Mouse (Mus musculus) forebrain, embryonic 15.5 days (tissue): Measurements from ENCODE around the gene St14. TPM values are rescaled to one million over a fixed set of nuclear protein-coding genes. Genes with fewer than 3 reads are reported as not detected.
"Not testable (repeated sequence)": the region's sequence is repeated elsewhere in the genome, so short reads cannot be mapped to it uniquely, and the experiment has no call there.

Source experiments
- ATAC-seq: fragments of 200-750 bp; cut with Nextera tagmentation; replicated peaks from 2 replicates; pipeline ENCODE4 v1.8.0; 2017; ENCODE audit warnings: mild to moderate bottlenecking, moderate TSS enrichment, moderate library complexity
- H3K27ac ChIP-seq: fragments of 300-500 bp; sonication (generic); replicated peaks from 2 replicates; pipeline ENCODE4 v1.5.1; 2015; ENCODE audit warnings: mild to moderate bottlenecking, inconsistent platforms
- H3K27me3 ChIP-seq: fragments of 300-500 bp; sonication (generic); 2 replicates; pipeline ENCODE4 v1.6.1; 2015; ENCODE audit warnings: inconsistent platforms
- H3K36me3 ChIP-seq: fragments of 300-500 bp; sonication (generic); 2 replicates; pipeline ENCODE4 v1.6.1; 2015; ENCODE audit warnings: mild to moderate bottlenecking, inconsistent platforms
- H3K4me1 ChIP-seq: fragments of 300-500 bp; sonication (generic); 2 replicates; pipeline ENCODE4 v1.6.1; 2015; ENCODE audit warnings: inconsistent platforms
- H3K4me2 ChIP-seq: fragments of 300-500 bp; sonication (generic); replicated peaks from 2 replicates; pipeline ENCODE4 v1.6.1; 2015; ENCODE audit warnings: mild to moderate bottlenecking, inconsistent platforms
- H3K4me3 ChIP-seq: fragments of 300-500 bp; sonication (generic); 2 replicates; pipeline ENCODE4 v1.5.1; 2015; ENCODE audit warnings: mild to moderate bottlenecking, inconsistent platforms
- H3K9ac ChIP-seq: fragments of 300-500 bp; sonication (generic); replicated peaks from 2 replicates; pipeline ENCODE4 v1.6.1; 2015; ENCODE audit warnings: mild to moderate bottlenecking, inconsistent platforms
- H3K9me3 ChIP-seq: fragments of 300-500 bp; sonication (generic); 2 replicates; pipeline ENCODE4 v1.6.1; 2016; ENCODE audit warnings: inconsistent platforms
- WGBS: fragments of 180-500 bp; shearing (Covaris S2); methylation state at CpG from one replicate; pipeline ENCODE4 v1.1.7; 2015; ENCODE audit warnings: mixed read lengths; 5-methylcytosine and 5-hydroxymethylcytosine counted together
- polyA plus RNA-seq: library from polyadenylated mRNA; unstranded; fragments of >200 nt; fragmentation: Nextera tagmentation; extraction: Ambion mirVana; gene quantifications from 2 replicates; pipeline ENCODE4 v1.2.1, GENCODE M21; 2015

The St14 gene
- polyA plus RNA-seq, 1 experiment from 2014 or later, result 0.36 TPM

DNA sequence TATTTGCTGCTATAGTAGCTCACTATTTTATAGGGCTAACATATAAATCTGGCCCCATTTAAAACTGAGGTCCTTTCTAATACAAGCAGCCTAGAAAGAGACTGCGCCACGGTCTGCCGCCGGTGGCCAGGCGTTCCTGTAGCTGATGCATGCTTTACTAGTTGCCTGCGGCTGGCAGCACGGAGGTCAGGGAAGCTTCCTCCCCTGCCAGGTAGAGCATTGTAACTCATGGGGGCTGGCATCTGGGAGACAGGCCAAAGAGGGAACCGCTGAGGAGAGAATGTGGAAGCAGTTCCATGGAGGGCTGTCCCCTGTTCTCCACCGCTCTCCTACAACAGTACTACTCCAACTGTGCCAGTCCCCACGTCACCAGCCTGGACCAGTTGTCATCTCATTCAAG, 56.8 kb downstream of the St14 start:
- Histone ChIP-seq H3K9ac (no peak overlapping the region), H3K9me3 (no peaks in the 10 kb centered on the region), H3K4me1 (no peaks in the 10 kb centered on the region), H3K36me3 (no peaks in the 10 kb centered on the region), H3K27me3 (no peaks in the 10 kb centered on the region), H3K27ac (no peak overlapping the region), H3K4me3 (no peak overlapping the region), H3K4me2 (no peak overlapping the region)
- 88% methylated on average over 10 of the region's 10 CpGs for WGBS
- no peak for ATAC-seq

DNA sequence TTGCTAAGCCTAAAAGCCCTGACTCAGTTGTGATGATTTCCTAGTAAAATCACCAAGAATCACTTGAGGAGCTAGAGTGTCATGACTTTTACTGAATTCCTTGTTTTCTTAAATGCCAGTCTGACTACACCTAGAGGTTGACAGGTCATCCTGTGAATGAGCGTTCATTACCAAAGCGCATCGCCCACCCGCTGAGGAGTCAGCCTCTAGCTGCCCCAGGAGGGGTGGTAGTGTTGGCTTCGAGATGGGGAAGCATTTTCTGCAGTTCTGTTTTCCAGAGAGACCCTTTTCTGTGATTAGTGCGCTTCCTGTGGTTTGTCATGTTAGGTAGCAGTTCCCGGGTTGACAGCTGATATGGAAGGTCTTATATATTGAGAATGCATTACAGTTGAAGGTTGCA, 57.9 kb downstream of the St14 start:
- no peaks in the 10 kb centered on the region for H3K4me1 ChIP-seq
- WGBS, result 84% methylated on average over 7 of the region's 7 CpGs
- H3K4me3 ChIP-seq, result no peak overlapping the region
- H3K9ac ChIP-seq, result no peak overlapping the region
- H3K27ac ChIP-seq, result no peak overlapping the region
- no peaks in the 10 kb centered on the region for H3K27me3 ChIP-seq
- H3K36me3 ChIP-seq, result peaks cover 4% of the 10 kb centered on the region; the same call in 1 of the 2 replicates
- no peaks in the 10 kb centered on the region for H3K9me3 ChIP-seq
- no peak overlapping the region for H3K4me2 ChIP-seq
- no peak for ATAC-seq

DNA sequence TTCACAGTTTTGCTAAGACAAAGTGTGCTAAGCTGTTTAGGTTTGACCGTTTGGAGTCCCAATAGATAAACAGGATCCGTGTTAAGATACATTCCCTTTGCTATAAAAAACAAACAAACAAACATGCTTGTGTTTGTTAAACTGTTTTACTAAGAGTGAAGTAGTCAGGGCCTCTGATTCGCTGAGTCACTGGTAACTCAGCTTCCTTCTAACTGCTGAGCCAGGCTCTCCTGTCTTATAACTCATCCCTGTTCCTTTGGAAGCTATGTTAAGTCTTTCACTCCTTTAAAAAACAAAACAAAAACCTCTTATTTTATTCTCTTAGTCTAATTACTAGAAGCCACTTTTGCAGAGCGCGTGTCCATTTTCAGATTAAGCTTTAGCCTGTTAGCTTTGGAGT, 59.4 kb downstream of the St14 start:
- no peak for ATAC-seq
- Histone ChIP-seq H3K27ac (no peak overlapping the region), H3K27me3 (no peaks in the 10 kb centered on the region), H3K4me3 (no peak overlapping the region), H3K9me3 (no peaks in the 10 kb centered on the region), H3K36me3 (peaks cover 11% of the 10 kb centered on the region; the same call in 1 of the 2 replicates), H3K4me1 (no peaks in the 10 kb centered on the region), H3K4me2 (no peak overlapping the region), H3K9ac (no peak overlapping the region)
- WGBS, result 94% methylated on average over 5 of the region's 5 CpGs

DNA sequence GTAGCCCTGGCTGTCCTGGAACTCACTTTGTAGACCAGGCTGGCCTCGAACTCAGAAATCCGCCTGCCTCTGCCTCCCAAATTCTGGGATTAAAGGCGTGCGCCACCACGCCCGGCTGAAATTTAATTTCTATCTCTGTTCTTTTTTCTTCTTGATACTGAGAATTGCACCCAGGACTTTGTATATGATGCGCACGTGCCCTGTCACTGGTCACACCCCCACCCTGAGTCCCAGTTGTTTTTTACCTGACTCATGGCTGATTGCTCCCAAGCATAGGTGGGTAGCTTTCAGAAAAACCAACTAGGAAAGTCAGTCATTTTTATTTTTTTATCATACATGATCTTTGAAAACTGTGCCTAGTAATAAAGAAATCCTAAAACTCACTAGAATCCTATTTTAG, 60.9 kb downstream of the St14 start:
- ATAC-seq, result no peak
- Histone ChIP-seq H3K4me2 (no peak overlapping the region), H3K9me3 (no peaks in the 10 kb centered on the region), H3K27me3 (no peaks in the 10 kb centered on the region), H3K4me3 (no peak overlapping the region), H3K9ac (no peak overlapping the region), H3K36me3 (peaks cover 16% of the 10 kb centered on the region), H3K27ac (no peak overlapping the region), H3K4me1 (no peaks in the 10 kb centered on the region)
- 98% methylated on average over 8 of the region's 8 CpGs for WGBS

DNA sequence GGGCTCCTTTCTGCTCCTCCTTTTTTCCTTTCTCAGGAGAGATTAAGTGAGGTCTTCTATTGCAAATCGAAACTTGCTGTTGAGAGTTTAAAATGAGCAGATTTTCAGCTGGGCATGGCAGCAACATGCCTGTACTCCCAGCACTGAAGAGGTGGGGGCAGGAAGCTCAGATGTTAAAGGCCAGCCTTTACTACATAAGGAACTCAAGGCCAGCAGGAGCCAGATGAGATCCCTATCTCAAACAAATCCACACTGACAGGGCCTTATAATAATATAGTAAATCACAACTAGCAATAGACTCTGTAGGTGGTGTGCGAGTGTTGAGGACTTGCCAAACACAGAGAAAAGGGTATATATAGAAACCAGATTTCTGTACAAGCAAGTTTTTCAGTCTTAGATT, 72.9 kb downstream of the St14 start:
- ATAC-seq, result no peak
- 88% methylated on average over 2 of the region's 2 CpGs for WGBS
- H3K4me1 ChIP-seq, result no peaks in the 10 kb centered on the region
- H3K4me3 ChIP-seq, result no peak overlapping the region
- H3K9ac ChIP-seq, result no peak overlapping the region
- H3K27ac ChIP-seq, result no peak overlapping the region
- no peak overlapping the region for H3K4me2 ChIP-seq
- H3K27me3 ChIP-seq, result no peaks in the 10 kb centered on the region
- peaks cover 14% of the 10 kb centered on the region for H3K36me3 ChIP-seq
- no peaks in the 10 kb centered on the region for H3K9me3 ChIP-seq

DNA sequence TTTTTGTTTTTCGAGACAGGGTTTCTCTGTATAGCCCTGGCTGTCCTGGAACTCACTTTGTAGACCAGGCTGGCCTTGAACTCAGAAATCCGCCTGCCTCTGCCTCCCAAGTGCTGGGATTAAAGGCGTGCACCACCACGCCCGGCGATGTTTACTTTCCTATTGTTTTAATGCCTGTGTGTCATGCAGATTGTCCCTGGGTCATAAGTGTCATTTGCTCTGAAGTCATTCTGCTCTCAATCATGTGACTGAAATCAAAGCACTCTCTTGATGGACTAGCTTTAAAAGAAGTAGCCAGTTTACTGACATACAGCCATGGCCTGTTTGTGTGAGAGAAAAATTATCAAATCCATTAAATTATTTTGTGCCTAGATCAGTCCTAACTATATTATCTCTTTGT, 80.1 kb downstream of the St14 start:
- H3K4me1 ChIP-seq, H3K4me3 ChIP-seq, H3K27me3 ChIP-seq, H3K9me3 ChIP-seq, H3K4me2 ChIP-seq, ATAC-seq, H3K27ac ChIP-seq, H3K36me3 ChIP-seq, H3K9ac ChIP-seq: not testable (repeated sequence)
- 93% methylated on average over 6 of the region's 6 CpGs for WGBS

DNA sequence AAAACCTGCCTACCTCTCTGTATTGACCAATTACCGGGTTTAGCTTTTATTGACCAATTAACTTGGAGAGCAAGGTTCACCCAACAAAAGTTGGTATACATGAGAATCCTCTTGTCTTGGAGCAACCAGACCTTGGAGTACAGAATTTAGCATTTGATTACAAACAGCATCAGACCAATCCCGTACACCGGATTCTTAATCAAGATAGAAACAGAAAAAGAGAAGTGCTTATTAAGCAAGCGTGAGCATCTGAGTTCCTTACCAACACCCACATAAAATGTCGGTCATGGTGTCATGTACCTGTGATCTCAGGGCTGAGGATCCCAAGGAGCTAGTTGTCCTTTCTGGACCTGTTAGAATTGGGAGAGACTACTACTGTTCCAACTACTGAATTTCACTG, 81.4 kb downstream of the St14 start:
- H3K9ac ChIP-seq, result no peak overlapping the region
- WGBS, result 95% methylated on average over 5 of the region's 5 CpGs
- no peak overlapping the region for H3K4me2 ChIP-seq
- H3K27me3 ChIP-seq, result no peaks in the 10 kb centered on the region
- no peaks in the 10 kb centered on the region for H3K9me3 ChIP-seq
- no peak for ATAC-seq
- no peak overlapping the region for H3K4me3 ChIP-seq
- H3K4me1 ChIP-seq, result no peaks in the 10 kb centered on the region
- H3K36me3 ChIP-seq, result peaks cover 2% of the 10 kb centered on the region; the same call in 1 of the 2 replicates
- H3K27ac ChIP-seq, result no peak overlapping the region

Other genes starting within 250 kb of the St14 start
- 2.7 and 3.5 TPM in 2 replicates for gene Adamts15, start 209.4 kb downstream of the St14 start, polyA plus RNA-seq
- 1.5 and 1.6 TPM in 2 replicates for gene Adamts8, start 189.3 kb downstream of the St14 start, polyA plus RNA-seq
- gene Zbtb44, start 101.2 kb downstream of the St14 start, polyA plus RNA-seq, result 5.0 and 5.6 TPM in 2 replicates
- gene Aplp2, start 80.0 kb upstream of the St14 start, polyA plus RNA-seq, result 210 and 227 TPM in 2 replicates
- gene Prdm10, start 148.7 kb upstream of the St14 start, polyA plus RNA-seq, result 10.2 and 10.4 TPM in 2 replicates